Mouse (Mus musculus) retina, embryonic 14.5 days (tissue): ENCODE data around the gene Lrrc15.

Source experiments
- DNase-seq: peaks from one replicate; pipeline ENCODE4 v3.0.0-alpha.2; 2015; ENCODE audit warnings: low spot score

Lrrc15 gene

GRCm38 (mm10) chr16:30282844-30283495 is at the start of gene Lrrc15:
Gene Lrrc15, minus strand, starts transcription at chr16:30283256.
- peak; percentile 67 for DNase-seq

GRCm38 (mm10) chr16:30314236-30314635 is 31.2 kb upstream of the Lrrc15 start:
- peak; percentile 71 for DNase-seq

GRCm38 (mm10) chr16:30310647-30311046 is 27.6 kb upstream of the Lrrc15 start, which contains the start of gene Gp5:
Gene Gp5, minus strand, starts transcription at chr16:30310779.
- DNase-seq: no peak

GRCm38 (mm10) chr16:30310171-30310515 is 27.1 kb upstream of the Lrrc15 start:
- DNase-seq: no peak

GRCm38 (mm10) chr16:30309395-30310170 is 26.5 kb upstream of the Lrrc15 start:
- peak; percentile 47 for DNase-seq

- peak; percentile 57 for DNase-seq
Measured at GRCm38 (mm10) chr16:30308616-30309394, 25.7 kb upstream of the Lrrc15 start.

- DNase-seq: no peak
Measured at GRCm38 (mm10) chr16:30307961-30308615, 25.0 kb upstream of the Lrrc15 start.

- no peak for DNase-seq
Measured at GRCm38 (mm10) chr16:30307306-30307705, 24.2 kb upstream of the Lrrc15 start.

- no peak for DNase-seq
Measured at GRCm38 (mm10) chr16:30306102-30306501, 23.0 kb upstream of the Lrrc15 start.

- DNase-seq: no peak
Measured at GRCm38 (mm10) chr16:30304236-30304635, 21.2 kb upstream of the Lrrc15 start.

GRCm38 (mm10) chr16:30303411-30303810 is 20.4 kb upstream of the Lrrc15 start:
- no peak for DNase-seq

- DNase-seq: no peak
Measured at GRCm38 (mm10) chr16:30302686-30303085, 19.6 kb upstream of the Lrrc15 start.

GRCm38 (mm10) chr16:30299711-30300277 is 16.7 kb upstream of the Lrrc15 start:
- no peak for DNase-seq

GRCm38 (mm10) chr16:30297450-30297849 is 14.4 kb upstream of the Lrrc15 start:
- DNase-seq: no peak

GRCm38 (mm10) chr16:30296601-30297275 is 13.7 kb upstream of the Lrrc15 start:
- no peak for DNase-seq

GRCm38 (mm10) chr16:30295106-30295505 is 12.1 kb upstream of the Lrrc15 start:
- DNase-seq: no peak

- peak; percentile 78 for DNase-seq
Measured at GRCm38 (mm10) chr16:30290436-30290835, 7.4 kb upstream of the Lrrc15 start.

- DNase-seq: no peak
Measured at GRCm38 (mm10) chr16:30285701-30286100, 2.6 kb upstream of the Lrrc15 start.

GRCm38 (mm10) chr16:30283743-30284337 is 784 bp upstream of the Lrrc15 start:
- peak; percentile 82 for DNase-seq

- no peak for DNase-seq
Measured at GRCm38 (mm10) chr16:30280676-30281297, 2.3 kb downstream of the Lrrc15 start.
